Mouse (Mus musculus) brain, embryonic 14.5 days (tissue): ENCODE results near the gene Dock8. TPM values are rescaled to one million over a fixed set of nuclear protein-coding genes. Genes with fewer than 3 reads are reported as not detected.

Source experiments
- DNase-seq: peaks from one replicate; pipeline ENCODE4 v3.0.0-alpha.2; 2011; ENCODE audit warnings: low read depth
- CTCF ChIP-seq: fragments of 200-500 bp; IDR thresholded peaks from 2 replicates; pipeline ENCODE4 v1.5.1; 2012; ENCODE audit warnings: inconsistent platforms, mild to moderate bottlenecking, moderate library complexity, borderline replicate concordance; ENCODE audit not compliant: insufficient read depth, insufficient read length; ENCODE audit errors: extremely low read depth
- POLR2A ChIP-seq: fragments of 200-500 bp; IDR thresholded peaks from 2 replicates; pipeline ENCODE4 v1.6.1; 2012; ENCODE audit warnings: mild to moderate bottlenecking, inconsistent platforms, borderline replicate concordance; ENCODE audit not compliant: poor library complexity, insufficient read depth, insufficient read length, severe bottlenecking; ENCODE audit errors: extremely low read depth
- polyA plus RNA-seq: library from polyadenylated mRNA; depleted of rRNA; stranded (reverse); fragments of >200 nt; gene quantifications from 2 replicates; pipeline ENCODE4 v1.2.3, GENCODE M21; 2012

Dock8 gene
- polyA plus RNA-seq, 1 experiment = 1.2 TPM

- TF ChIP-seq CTCF = no peak
- no peak for TF ChIP-seq POLR2A
Observed at GRCm38 (mm10) chr19:25176746-25177145, 177.4 kb downstream of the Dock8 start.

GRCm38 (mm10) chr19:25180024-25180423, 180.7 kb downstream of the Dock8 start:
- no peak for DNase-seq
- TF ChIP-seq POLR2A (no peak), CTCF (no peak)

More at GRCm38 (mm10) chr19:25176746-25177145, 177.4 kb downstream of the Dock8 start:
- no peak for DNase-seq

- DNase-seq = no peak
- no peak for TF ChIP-seq CTCF
- TF ChIP-seq POLR2A = no peak
Observed at GRCm38 (mm10) chr19:25180547-25180946, 181.2 kb downstream of the Dock8 start.

- no peak for TF ChIP-seq POLR2A
- TF ChIP-seq CTCF = no peak
- peak; percentile 23 for DNase-seq
Observed at GRCm38 (mm10) chr19:25184076-25184475, 184.7 kb downstream of the Dock8 start.

GRCm38 (mm10) chr19:25186316-25186715, 187.0 kb downstream of the Dock8 start:
- no peak for DNase-seq
- TF ChIP-seq POLR2A (no peak), CTCF (no peak)

- peak; percentile 23 for DNase-seq
- TF ChIP-seq POLR2A = no peak
- no peak for TF ChIP-seq CTCF
Observed at GRCm38 (mm10) chr19:25187681-25188080, 188.3 kb downstream of the Dock8 start.

GRCm38 (mm10) chr19:25193751-25194150, 194.4 kb downstream of the Dock8 start:
- no peak for TF ChIP-seq CTCF
- no peak for TF ChIP-seq POLR2A
- no peak for DNase-seq

- no peak for TF ChIP-seq CTCF
- TF ChIP-seq POLR2A = no peak
- peak; percentile 23 for DNase-seq
Observed at GRCm38 (mm10) chr19:25200081-25200860, 200.9 kb downstream of the Dock8 start.

GRCm38 (mm10) chr19:25203077-25203476, 203.7 kb downstream of the Dock8 start:
- DNase-seq = no peak
- TF ChIP-seq POLR2A (no peak), CTCF (no peak)

GRCm38 (mm10) chr19:25206969-25207368, 207.6 kb downstream of the Dock8 start:
- no peak for DNase-seq
- TF ChIP-seq POLR2A (no peak), CTCF (no peak)

- TF ChIP-seq CTCF (no peak), POLR2A (no peak)
- DNase-seq = peak; percentile 76
Observed at GRCm38 (mm10) chr19:25207731-25208361, 208.5 kb downstream of the Dock8 start.
